Comparison of ENCODE assay signal across 13 mouse cellular contexts in the genomic region with DNA sequence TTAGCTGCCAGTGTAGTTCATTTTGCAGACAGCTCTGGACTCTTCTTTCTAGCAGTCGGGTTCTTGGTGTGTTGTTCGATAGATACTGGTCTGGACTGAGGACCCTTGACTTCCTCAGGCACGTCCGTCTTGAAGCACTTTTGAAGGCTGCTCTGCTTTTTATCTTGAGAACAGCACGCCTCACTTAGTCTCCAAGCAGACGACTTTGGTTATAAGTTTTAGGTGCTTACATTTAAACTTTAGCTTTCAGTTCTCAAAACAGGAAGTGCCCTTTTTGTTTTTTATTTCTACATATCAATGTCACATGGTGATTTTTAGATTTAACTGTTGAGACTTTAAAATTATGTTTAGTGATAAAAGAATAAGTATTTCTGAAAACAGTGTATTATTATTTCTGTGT. TPM values are rescaled to one million over a fixed set of nuclear protein-coding genes. Genes with fewer than 3 reads are reported as not detected.
DNase-seq lines count a peak whose midpoint lies in the region; ATAC-seq lines count a peak whose summit lies in the region.
"Had no signal": no experiment of that assay in that cellular context is flagged by ENCODE, and none has a peak within 500 bp of the region (broad histone marks: within the 10 kb centered on the region; RNA-seq: fewer than 3 reads in every experiment).

No protein-coding gene starts in this region.

- peak; percentile 30 to 35 for DNase-seq in frontal cortex, postnatal 36 days (ENCODE audit: low spot score in 2 of 2)
- DNase-seq in frontal cortex, postnatal 14 days (ENCODE audit: low spot score in 2 of 2), result no peak
- DNase-seq in left cerebral cortex, postnatal 25 days (ENCODE audit: low spot score in 2 of 2), result peak; percentile 25 to 31
- no peak for DNase-seq in left cerebral cortex, adult 8-10 months (ENCODE audit: low spot score in 2 of 2)
- peak; percentile 37 for DNase-seq in CD4-positive, CD25-positive, alpha-beta regulatory T cell, adult 2 months (ENCODE audit: low read depth, low spot score)
- peak; percentile 37 for DNase-seq in induced T-regulatory cell, adult 2 months (ENCODE audit: low read depth)
- no peak for DNase-seq in gastrocnemius, adult 18-20 months (ENCODE audit: low spot score)
- DNase-seq: adrenal gland, postnatal 10 days; kidney, postnatal 14 days; retina, postnatal 1 day; thymus, postnatal 14 days had no signal

- no peak for ATAC-seq in megakaryocyte, adult 5-6 weeks (ENCODE audit: poor library complexity, severe bottlenecking)
- ATAC-seq: midbrain, embryonic 13.5 days had no signal

- intact Hi-C loops in left cerebral cortex, postnatal 25 days (cut with DNase I), result loop anchor here (5.0 kb wide), 1 partner anchor 94 kb away; no protein-coding TSS in a partner anchor

RNA-seq across cellular contexts. Expression of a gene that starts 33.1 kb away (rescaled TPM):
- total RNA-seq in left cerebral cortex, postnatal 25 days (2021), result 100 to 1,000 TPM; 188 to 190 TPM
- total RNA-seq in left cerebral cortex, adult 8-10 months (2022), result 100 to 1,000 TPM; 171 to 183 (median 176) TPM
- total RNA-seq in gastrocnemius, adult 18-20 months (2021), result 10 to 100 TPM; 59.5 to 60.6 TPM
- total RNA-seq in megakaryocyte, adult 5-6 weeks (2015), result 22.4 TPM in 2 replicates
- total RNA-seq in megakaryocyte, adult 5-6 weeks (2017), result 45.2 and 48.1 TPM in 2 replicates

Comparison
In these comparisons a context has a peak if more than half of its experiments do, and no peak if none do; other contexts are left out.
1. DNase-seq: peak in frontal cortex, postnatal 36 days (2 of 2), left cerebral cortex, postnatal 25 days (2 of 2), CD4-positive, CD25-positive, alpha-beta regulatory T cell, adult 2 months (single experiment) and induced T-regulatory cell, adult 2 months (single experiment); none in frontal cortex, postnatal 14 days (0 of 2), left cerebral cortex, adult 8-10 months (0 of 2) and gastrocnemius, adult 18-20 months (single experiment).